Comparison of ENCODE assay signal across 11 mouse cellular contexts in the genomic region with DNA sequence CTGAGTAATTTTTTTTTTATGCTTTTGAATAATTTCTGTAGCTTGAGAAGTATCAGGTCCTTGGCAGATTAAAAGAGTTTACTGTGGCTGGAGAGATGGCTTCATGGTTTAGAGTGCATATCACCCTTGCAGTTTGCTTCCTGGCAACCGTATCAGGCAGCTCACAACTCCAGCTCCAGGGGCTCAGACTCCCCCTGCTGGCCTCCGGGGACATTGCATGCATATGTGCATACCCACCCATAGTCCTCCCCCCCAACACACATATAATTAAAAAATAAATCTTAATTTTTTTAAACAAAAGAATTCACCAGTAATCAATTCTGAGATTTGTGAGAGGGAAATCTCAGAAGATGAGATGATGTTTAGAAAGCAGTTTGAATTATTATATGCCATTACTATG. TPM values are rescaled to one million over a fixed set of nuclear protein-coding genes. Genes with fewer than 3 reads are reported as not detected.
DNase-seq lines count a peak whose midpoint lies in the region; ATAC-seq lines count a peak whose summit lies in the region.
"Had no signal": no experiment of that assay in that cellular context is flagged by ENCODE, and none has a peak within 500 bp of the region (broad histone marks: within the 10 kb centered on the region; RNA-seq: fewer than 3 reads in every experiment).

No protein-coding gene starts in this region.

- WGBS in hindbrain, embryonic 11.5 days, result 48% methylated on average over 2 of the region's 2 CpGs
- WGBS in hindbrain, embryonic 13.5 days, result 42% methylated on average over 2 of the region's 2 CpGs

- H3K27ac ChIP-seq in hindbrain, embryonic 11.5 days (ENCODE audit: low read depth, low read length), result no peak overlapping the region
- no peak overlapping the region for H3K27ac ChIP-seq in hindbrain, embryonic 13.5 days
- H3K27ac ChIP-seq: embryonic facial prominence, embryonic 13.5 days; liver, embryonic 15.5 days had no signal

- H3K36me3 ChIP-seq in hindbrain, embryonic 11.5 days (ENCODE audit: control insufficient read depth, insufficient read depth, low read length), result no peaks in the 10 kb centered on the region
- peaks cover 10% of the 10 kb centered on the region for H3K36me3 ChIP-seq in hindbrain, embryonic 13.5 days
- H3K36me3 ChIP-seq: embryonic facial prominence, embryonic 13.5 days; liver, embryonic 15.5 days had no signal

- intact Hi-C loops in heart, postnatal 10 days (cut with DNase I), result loop anchor here (1.0 kb wide), 1 partner anchor 71 kb away; no protein-coding TSS in a partner anchor

- H3K9me3 ChIP-seq in hindbrain, embryonic 11.5 days (ENCODE audit: control insufficient read depth, low read length), result no peaks in the 10 kb centered on the region
- H3K9me3 ChIP-seq in hindbrain, embryonic 13.5 days, result no peaks in the 10 kb centered on the region

- peak; percentile 58 for DNase-seq in hindbrain, embryonic 11.5 days (ENCODE audit: low spot score)
- peak; percentile 50 to 57 for DNase-seq in B cell, adult 2 months
- peak; percentile 32 for DNase-seq in Muller cell, postnatal 12 days (ENCODE audit: inconsistent ontology term)
- peak; percentile 3 to 18 for DNase-seq in heart, postnatal 10 days
- peak; percentile 59 for DNase-seq in naive thymus-derived CD4-positive, alpha-beta T cell, adult 2 months (ENCODE audit: low read depth)
- no peak for DNase-seq in yolk sac, embryonic 10.5 days (ENCODE audit: low spot score)
- no peak for DNase-seq in layer of hippocampus, adult 9-10 months (ENCODE audit: low spot score)

- H3K4me1 ChIP-seq in hindbrain, embryonic 11.5 days (replicated peaks; ENCODE audit: control insufficient read depth, insufficient read depth, low read length), result no peaks in the 10 kb centered on the region; the same call in 1 of the 2 replicates
- peaks cover 9% of the 10 kb centered on the region for H3K4me1 ChIP-seq in hindbrain, embryonic 13.5 days (replicated peaks)
- H3K4me1 ChIP-seq: embryonic facial prominence, embryonic 13.5 days; liver, embryonic 15.5 days had no signal

- ATAC-seq in hindbrain, embryonic 11.5 days (ENCODE audit: low FRiP score), result no peak
- ATAC-seq in hindbrain, embryonic 13.5 days (ENCODE audit: low FRiP score), result no peak

- no peak overlapping the region for H3K4me2 ChIP-seq in hindbrain, embryonic 11.5 days (replicated peaks; ENCODE audit: low read depth, low read length)
- H3K4me2 ChIP-seq in hindbrain, embryonic 13.5 days, result no peak overlapping the region
- H3K4me2 ChIP-seq: embryonic facial prominence, embryonic 13.5 days; liver, embryonic 15.5 days had no signal

- no peak overlapping the region for H3K9ac ChIP-seq in hindbrain, embryonic 11.5 days (ENCODE audit: low read depth, low read length)
- H3K9ac ChIP-seq in hindbrain, embryonic 13.5 days, result no peak overlapping the region
- H3K9ac ChIP-seq: embryonic facial prominence, embryonic 13.5 days; liver, embryonic 15.5 days had no signal

- no peaks in the 10 kb centered on the region for H3K27me3 ChIP-seq in hindbrain, embryonic 11.5 days (ENCODE audit: control insufficient read depth, insufficient read depth, low read length)
- H3K27me3 ChIP-seq in hindbrain, embryonic 13.5 days, result no peaks in the 10 kb centered on the region
- H3K27me3 ChIP-seq: embryonic facial prominence, embryonic 13.5 days; liver, embryonic 15.5 days had no signal

- no peak overlapping the region for H3K4me3 ChIP-seq in hindbrain, embryonic 11.5 days (ENCODE audit: low read depth, low read length)
- no peak overlapping the region for H3K4me3 ChIP-seq in hindbrain, embryonic 13.5 days
- H3K4me3 ChIP-seq: embryonic facial prominence, embryonic 13.5 days; liver, embryonic 15.5 days had no signal

RNA-seq across cellular contexts. Expression of a gene that starts 8.1 kb away (rescaled TPM):
- polyA plus RNA-seq in hindbrain, embryonic 11.5 days (2014; fragmentation: Nextera tagmentation; extraction: Ambion mirVana), result not detected in 2 replicates
- polyA plus RNA-seq in hindbrain, embryonic 13.5 days (2015; fragmentation: Nextera tagmentation; extraction: Ambion mirVana), result not detected in 2 replicates
- not detected for total RNA-seq in heart, postnatal 10 days (2021)
- polyA plus RNA-seq: embryonic facial prominence, embryonic 13.5 days; liver, embryonic 15.5 days; stomach, embryonic 16.5 days had no signal

RNA-seq across cellular contexts. Expression of a gene that starts 20.3 kb away (rescaled TPM):
- polyA plus RNA-seq in hindbrain, embryonic 11.5 days (2014; fragmentation: Nextera tagmentation; extraction: Ambion mirVana), result not detected in 2 replicates
- 0.09 TPM in 2 replicates for polyA plus RNA-seq in hindbrain, embryonic 13.5 days (2015; fragmentation: Nextera tagmentation; extraction: Ambion mirVana)
- not detected for total RNA-seq in heart, postnatal 10 days (2021)
- polyA plus RNA-seq: embryonic facial prominence, embryonic 13.5 days; liver, embryonic 15.5 days; stomach, embryonic 16.5 days had no signal

RNA-seq across cellular contexts. Expression of a gene that starts 25.6 kb away (rescaled TPM):
- 0.03 TPM in 1 of 2 replicates, not detected in the other for polyA plus RNA-seq in hindbrain, embryonic 11.5 days (2014; fragmentation: Nextera tagmentation; extraction: Ambion mirVana)
- polyA plus RNA-seq in hindbrain, embryonic 13.5 days (2015; fragmentation: Nextera tagmentation; extraction: Ambion mirVana), result 0.03 TPM in 1 of 2 replicates, not detected in the other
- not detected for total RNA-seq in heart, postnatal 10 days (2021)
- polyA plus RNA-seq: embryonic facial prominence, embryonic 13.5 days; liver, embryonic 15.5 days; stomach, embryonic 16.5 days had no signal

RNA-seq across cellular contexts. Expression of a gene that starts 31.8 kb away (rescaled TPM):
- 0.76 and 0.78 TPM in 2 replicates for polyA plus RNA-seq in hindbrain, embryonic 11.5 days (2014; fragmentation: Nextera tagmentation; extraction: Ambion mirVana)
- 3.7 and 4.2 TPM in 2 replicates for polyA plus RNA-seq in hindbrain, embryonic 13.5 days (2015; fragmentation: Nextera tagmentation; extraction: Ambion mirVana)
- total RNA-seq in heart, postnatal 10 days (2021), result not detected
- polyA plus RNA-seq: embryonic facial prominence, embryonic 13.5 days; liver, embryonic 15.5 days had no signal

RNA-seq across cellular contexts. Expression of a gene that starts 36.6 kb away (rescaled TPM):
- polyA plus RNA-seq in hindbrain, embryonic 11.5 days (2014; fragmentation: Nextera tagmentation; extraction: Ambion mirVana), result not detected in 2 replicates
- polyA plus RNA-seq in hindbrain, embryonic 13.5 days (2015; fragmentation: Nextera tagmentation; extraction: Ambion mirVana), result not detected in 2 replicates
- total RNA-seq in heart, postnatal 10 days (2021), result not detected
- polyA plus RNA-seq: embryonic facial prominence, embryonic 13.5 days; liver, embryonic 15.5 days; stomach, embryonic 16.5 days had no signal

Comparison
In these comparisons a context has a peak if more than half of its experiments do, and no peak if none do; other contexts are left out.
1. DNase-seq: peak in hindbrain, embryonic 11.5 days (single experiment), B cell, adult 2 months (2 of 2), Muller cell, postnatal 12 days (single experiment), heart, postnatal 10 days (2 of 2) and naive thymus-derived CD4-positive, alpha-beta T cell, adult 2 months (single experiment); none in yolk sac, embryonic 10.5 days (single experiment) and layer of hippocampus, adult 9-10 months (single experiment).